Mouse (Mus musculus) ZHBTc4 (cell line): ENCODE data around the gene Eif4e2.

Experiments
- DNase-seq: peaks from one replicate; pipeline ENCODE4 v3.0.0-alpha.2; 2011; ENCODE audit warnings: low read depth, low spot score

Eif4e2 gene

DNA sequence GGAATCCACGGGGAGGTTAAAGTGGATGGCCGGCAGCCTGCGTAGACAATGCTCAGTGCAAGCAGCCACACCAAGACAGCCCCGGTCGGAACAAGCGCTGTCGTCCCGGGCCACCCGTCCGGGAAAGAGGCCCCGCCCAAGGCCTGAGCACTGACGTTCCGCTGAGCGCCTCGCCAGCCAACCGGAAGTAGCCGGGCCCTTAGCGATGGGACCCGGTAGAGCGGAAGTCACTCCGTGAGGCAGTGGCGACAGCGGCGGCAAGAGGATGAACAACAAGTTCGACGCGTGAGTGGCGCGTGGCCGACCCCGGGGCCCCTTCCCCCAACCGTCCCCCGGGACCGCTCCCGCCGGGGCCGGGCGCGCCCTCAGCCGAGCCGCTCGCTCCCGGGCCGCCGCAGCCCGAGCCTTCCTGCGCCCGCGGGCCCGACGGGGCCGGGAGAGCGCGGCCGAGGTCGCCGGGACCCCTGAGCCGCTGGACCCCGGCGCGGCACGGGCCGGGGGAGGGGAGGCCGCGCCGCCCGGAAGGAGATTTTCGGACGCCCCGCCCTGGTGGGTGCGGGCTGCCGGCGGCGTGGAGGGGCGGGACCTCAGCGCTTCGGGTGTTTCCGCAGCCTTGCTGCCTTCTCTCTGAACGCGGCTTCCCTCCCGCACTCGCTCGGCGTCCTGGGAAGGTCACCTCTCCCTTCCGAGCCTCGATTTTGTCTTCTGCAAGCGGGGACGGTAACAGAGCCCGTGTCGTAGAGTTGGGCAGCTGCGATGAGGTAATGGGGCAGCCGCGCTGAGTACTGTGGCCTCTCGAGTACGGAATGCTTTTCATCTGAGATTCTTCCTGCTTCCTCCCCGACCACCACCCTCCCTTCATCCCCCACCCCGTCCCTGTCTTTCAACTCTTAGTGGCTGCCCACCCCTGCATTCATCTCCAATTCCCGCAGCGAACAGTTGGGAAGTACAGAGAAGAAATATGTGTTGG, at the start of gene Eif4e2:
TSS of gene Eif4e2 (plus strand) at position 180 of the 970 bp plus-strand sequence.
- DNase-seq = peak; percentile 98

DNA sequence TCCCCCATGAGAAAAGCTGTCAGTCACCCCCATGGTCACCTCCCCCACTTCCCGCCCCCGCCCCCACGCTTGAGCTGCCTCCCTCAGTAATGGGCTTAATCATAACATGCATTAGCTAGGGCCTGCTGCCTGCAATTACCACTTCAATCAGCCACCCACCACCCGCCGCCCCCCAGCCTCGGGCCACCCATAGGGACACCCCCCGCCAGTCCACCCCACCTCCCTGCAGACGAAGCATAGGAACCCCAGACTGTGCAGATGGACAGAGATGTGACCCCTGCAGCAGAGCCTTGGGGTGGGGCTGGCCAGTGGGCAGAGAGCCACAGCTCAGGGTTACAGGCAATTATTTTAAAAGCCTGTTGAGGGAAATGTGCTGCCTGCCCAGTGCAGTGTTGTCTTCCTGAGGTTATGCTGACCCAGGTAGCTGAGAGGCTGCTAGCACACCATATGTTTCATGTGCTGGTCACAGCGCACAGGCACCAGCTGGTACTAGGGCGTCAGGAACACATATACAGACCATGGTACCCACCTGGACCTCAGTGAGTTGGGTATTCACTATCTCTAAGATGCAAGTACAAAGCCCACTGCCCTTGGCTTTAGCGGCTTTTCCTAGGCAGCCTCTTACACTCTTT, 49.4 kb upstream of the Eif4e2 start:
- no peak for DNase-seq

DNA sequence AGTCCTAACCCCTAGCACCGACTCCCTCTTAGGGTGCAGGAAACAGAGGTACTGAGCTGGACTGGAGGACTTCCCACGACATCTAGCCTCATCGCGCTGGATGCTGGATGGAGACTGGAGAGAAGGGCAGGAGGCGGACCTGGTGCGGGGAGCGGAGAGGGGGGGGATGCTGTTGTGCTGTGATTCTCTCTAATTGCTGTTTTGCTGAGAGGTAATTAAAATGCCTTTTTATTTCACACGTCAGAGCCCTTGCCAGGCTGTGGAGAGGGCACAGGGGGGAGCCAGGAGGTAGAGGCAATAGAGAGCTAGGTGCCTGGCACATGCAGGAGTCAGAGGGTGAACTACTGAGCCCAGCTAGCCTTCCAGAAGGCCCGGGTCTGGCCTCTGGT, 48.9 kb upstream of the Eif4e2 start:
- no peak for DNase-seq

DNA sequence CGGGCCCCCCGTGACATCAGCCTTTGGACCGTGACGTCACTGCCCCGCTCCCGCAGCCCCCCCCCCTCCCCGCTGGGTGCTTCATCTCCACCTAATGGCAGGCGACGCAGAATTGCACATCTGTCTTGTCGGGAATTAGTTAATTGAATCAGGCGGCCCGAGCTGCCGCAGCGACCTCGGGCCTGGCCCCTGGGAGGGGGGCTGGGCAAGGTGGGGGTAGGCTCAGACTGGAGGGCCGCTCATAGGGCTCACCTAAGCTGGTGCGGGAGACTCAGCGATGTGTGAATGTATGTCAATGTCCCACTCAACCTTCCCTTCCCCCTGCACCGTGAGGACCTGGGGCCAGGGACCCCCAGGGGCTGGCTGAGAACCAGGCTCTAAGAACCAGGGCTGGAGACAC, 43.3 kb upstream of the Eif4e2 start:
- DNase-seq = no peak

DNA sequence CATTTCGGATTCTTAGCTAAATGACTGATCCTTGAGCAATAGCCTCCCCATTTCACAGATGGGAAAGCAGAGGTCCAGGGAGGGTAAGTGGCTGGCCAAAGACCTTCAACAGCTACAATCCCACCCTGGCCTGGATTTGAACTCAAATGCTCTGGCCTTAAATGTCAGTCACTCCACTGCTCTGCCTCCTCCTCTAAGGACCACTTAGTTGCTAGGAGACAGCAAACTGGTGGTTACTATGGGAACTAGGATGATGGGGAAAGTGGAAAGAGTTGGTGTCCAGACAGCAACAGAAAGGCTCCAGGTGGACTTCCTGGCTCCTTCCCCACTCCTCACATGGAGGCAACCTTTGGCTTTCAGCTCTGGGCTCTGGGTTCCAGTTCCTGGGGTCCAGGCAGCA, 42.4 kb upstream of the Eif4e2 start:
- DNase-seq = no peak

DNA sequence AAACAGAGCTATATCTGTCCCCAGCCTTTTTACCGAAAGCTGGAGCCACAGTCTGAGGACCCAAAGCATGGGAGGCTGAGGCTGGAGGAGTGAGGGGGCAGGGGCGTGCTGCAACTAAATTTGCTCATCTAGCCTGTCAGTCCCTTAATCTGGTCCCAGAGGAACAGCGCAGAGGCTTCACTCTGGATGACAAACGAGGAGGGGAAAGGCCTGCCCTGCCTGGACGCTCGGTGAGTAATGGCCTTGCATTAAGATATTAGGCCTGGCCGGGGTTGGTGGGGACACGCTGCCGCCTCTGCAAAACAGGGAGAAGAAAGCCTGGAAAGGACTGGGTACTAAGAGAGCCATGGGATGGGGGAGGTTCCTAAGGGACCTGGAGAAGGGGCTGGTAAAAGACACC, 41.4 kb upstream of the Eif4e2 start:
- DNase-seq = no peak

DNA sequence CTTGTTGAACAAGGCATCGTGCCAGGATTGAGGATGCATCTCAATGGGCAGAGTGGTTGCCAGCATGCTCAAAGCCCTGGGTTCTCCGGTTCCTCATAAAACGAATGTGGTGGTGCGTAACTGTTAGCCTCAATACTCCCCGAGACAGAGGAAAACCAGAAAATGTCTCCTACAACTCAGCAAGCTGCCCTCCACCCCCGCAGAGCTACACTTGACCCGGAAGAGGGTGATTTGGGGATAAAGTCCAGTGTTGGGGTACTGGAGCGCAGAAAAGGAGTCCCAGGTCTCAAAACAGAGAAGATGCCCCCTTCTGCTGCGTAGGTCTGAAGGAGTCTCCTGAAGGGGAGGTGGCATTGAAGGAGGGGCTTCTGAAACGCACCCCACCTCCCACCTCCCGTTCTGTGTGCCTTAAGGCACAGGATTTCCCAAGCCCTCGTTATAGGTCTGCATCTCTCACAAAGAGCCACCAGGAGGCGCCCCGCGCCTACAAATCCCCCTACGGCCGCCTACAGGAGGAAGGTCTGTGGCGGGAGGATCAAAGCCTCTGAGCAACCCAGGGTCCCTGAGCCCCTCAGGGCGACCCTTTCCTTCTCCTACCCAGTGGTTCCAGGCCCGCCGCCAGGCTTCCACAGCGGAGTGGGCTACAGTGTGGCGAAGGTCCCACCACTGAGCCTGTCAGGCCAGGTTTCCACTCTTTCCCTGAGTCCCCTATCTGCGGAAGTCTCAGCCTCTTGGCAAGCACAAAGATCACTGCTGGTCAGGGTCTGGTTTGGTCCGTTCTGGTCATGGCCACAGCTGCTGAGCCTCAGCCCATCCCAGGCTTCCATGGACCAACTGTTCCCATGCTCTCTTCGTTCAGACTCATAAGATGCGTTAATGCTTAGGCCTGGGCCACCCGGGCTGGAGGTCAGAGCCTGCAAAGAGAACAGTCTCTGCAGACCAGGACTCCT, 39.4 kb upstream of the Eif4e2 start:
- DNase-seq = peak; percentile 89

DNA sequence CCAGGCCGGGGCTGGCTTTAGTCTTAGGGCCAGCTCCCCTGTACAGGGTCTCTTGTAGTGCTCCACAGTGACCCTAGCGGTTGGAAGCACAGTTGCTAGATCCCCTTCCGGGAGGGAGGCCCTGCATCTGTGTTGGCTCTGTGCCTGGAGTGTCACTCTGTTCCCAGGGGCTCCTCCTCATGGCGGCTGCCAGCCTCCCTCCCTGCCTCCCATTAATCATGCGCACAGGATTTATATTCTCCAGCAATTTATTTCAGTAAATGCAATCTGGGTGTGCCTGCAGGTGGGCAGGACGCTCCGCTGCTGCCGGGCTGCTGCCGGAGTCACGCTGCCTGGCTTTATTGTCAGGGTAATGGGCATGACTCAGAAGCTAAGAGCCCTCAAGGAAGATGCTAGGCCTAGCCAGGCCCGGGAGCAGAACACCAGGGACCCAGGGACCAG, 37.8 kb upstream of the Eif4e2 start:
- peak; percentile 81 for DNase-seq

DNA sequence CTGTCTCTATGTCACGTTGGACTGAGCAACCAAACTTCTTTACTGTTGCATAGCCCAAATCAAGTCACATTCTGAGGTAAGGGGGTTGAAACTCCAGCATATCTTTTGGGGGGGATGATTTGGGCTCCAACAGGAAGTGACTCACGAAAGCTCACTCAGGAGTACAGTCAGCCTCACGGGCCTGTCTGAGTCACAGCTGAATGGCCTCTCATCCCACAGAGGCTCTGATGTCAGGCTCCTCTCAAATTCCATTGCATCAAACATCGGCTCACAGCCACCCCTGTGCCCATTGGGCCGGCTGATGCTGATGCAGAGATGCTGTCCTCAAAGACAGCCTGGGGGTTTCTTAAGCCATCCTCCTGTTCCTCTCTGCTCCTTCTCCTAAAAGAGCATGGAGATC, 32.8 kb upstream of the Eif4e2 start:
- DNase-seq = no peak

DNA sequence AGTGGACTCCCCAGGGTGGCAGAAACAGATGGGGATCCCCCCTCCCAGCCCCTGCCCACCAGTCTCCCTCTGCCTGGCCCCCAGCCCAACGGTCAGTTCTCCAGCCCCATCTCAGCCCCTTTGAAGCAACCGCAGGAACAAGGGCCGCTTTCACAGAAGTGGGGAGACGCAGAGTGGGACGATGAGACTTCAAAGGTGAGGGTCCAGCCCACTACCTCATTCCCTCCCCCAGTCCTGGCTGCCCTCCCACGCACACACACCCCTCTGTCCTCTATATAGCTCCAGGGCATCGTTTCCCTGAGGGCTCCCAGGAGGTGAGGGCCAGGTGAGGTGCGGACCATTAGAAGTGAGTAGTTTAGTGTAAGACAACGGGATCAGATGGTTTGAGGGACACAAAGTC, 30.7 kb upstream of the Eif4e2 start, which contains the start of gene Prss56:
TSS of gene Prss56 (plus strand) at position 301 of the 400 bp plus-strand sequence.
- DNase-seq = no peak

DNA sequence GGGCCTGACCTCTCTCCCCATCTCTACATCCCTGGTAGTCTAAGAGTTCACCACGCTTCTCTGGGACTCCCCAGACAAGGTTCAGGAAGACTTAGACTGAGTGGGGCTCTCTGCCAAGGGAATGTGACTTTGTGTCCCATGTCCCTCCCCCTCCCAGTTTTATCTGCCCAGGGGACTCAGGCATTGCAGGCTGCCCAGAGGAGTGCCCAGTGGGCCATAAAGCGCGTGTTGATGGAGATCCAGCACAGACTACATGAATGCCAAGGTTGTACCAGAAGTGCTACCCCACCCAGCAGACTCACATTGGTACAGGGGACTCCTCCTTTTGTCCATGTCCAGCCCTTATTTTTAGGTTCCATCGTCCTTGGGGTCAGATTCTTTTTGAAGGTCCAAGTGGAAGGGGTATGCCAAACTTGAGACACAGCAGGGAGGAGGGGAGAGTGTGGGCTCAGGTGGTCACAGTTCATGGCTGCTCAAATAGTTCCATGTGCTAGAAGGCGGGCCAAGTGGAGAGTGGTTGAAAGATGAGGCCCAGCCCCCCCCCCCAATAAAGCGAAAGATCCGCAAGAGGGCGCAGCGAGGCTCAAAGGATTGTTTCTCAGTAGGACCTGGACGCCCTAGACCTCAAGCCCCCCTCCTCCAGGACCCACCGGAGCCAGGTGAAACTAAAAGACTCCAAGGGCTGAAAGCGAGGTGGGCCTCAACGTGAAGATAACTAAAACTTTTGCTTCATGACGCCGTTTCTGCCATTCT, 29.5 kb upstream of the Eif4e2 start:
- peak; percentile 78 for DNase-seq

DNA sequence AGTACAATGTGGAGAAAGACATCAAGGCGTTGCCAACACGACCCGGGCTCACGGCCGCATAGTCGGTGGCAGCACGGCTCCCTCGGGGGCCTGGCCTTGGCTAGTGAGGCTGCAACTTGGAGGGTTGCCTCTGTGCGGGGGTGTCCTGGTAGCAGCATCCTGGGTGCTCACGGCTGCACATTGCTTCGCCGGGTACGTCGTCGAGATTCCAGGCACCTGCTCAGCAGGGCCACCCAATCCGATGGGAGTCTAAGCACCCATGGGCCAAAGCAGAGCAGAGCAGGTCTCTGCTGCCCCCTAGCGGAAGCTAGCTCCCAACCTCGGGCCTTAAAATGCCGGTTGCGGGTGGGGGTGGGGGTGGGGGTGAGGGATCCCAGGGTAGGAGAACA, 29.0 kb upstream of the Eif4e2 start:
- peak; percentile 90 for DNase-seq

DNA sequence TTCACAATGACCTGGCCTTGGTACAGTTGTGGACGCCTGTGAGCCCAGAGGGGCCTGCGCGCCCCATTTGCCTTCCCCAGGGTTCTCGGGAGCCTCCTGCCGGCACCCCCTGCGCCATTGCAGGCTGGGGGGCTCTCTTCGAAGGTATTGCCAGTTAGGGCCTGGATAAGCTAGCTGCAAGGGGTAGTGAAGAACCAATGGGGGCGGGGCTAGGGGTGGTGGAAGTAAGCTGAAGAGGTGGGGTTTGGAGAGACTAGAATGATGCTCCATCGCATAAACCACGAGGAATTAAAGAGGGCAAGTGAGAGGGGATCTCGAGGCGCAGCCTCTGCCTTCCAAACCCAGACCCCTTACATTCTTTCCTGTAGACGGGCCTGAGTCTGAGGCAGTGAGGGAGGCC, 28.2 kb upstream of the Eif4e2 start:
- DNase-seq = peak; percentile 62

DNA sequence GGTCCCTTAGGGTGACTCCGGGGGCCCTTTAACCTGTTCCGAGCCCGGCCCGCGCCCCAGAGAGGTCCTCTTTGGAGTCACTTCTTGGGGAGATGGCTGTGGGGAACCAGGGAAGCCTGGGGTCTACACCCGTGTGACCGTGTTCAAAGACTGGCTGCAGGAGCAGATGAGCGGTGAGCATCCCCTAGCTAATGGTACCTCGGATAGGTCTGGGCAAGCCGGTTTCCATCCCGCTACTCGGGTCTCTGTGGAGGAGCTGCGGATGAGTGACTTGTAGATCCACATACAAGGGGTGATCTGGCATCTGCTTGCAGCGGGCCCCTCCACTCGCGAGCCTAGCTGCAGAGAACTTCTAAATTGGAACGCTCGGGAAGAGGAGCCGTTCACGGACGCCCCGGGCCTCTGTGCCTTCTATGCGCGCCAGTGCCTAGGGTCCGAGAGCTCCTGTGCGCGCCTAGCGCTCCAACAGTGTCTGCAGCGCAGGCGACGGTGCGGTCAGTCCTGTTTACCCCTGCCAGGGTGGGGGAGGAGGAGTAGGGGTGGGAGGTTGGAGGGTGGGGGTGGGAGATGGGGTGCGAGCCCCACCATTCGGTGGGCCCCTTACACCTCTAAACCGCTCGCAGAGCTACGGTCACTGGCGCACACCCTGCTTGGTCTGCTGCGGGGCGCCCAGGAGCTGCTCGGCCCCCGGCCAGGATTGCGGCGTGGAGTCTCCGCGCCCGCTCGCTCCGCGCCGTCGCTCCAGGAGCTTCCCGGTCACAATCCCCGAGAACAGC, 27.3 kb upstream of the Eif4e2 start:
- DNase-seq = peak; percentile 57

DNA sequence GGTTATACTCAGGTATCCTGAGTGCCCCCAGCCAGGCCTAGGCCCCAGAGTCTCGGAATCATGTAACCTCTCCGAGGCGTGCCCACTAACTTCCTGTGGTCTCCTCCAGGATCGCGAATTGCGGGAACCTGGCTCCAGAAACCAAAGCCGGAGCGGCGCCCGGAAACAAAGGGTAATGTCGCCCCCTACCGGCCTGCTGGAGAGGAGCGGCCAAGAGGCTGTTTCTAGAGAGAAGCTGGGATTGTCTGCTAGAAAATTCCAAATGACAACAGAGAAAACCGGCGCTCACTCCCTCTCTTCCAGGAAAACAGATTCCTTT, 26.7 kb upstream of the Eif4e2 start:
- peak; percentile 88 for DNase-seq

DNA sequence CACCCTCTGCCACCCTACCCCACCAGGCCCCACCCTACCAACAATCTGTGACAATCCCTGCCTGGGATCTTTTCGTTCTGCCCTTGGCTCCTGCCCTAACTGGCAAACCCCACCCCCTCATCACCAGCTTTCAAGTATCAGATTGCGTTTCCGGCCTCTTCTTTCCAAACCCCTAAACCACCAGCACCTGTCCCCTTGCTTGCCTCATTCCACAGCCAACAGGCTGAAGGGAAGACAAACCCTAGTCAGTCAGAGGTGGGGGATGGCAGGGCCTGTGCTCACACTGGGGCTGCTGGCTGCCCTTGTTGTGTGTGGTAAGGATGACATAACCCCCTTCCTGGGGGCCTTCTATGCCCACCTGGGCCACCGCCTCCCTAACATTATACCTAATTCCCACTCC, 23.3 kb upstream of the Eif4e2 start, which contains the start of gene Chrnd:
TSS of gene Chrnd (plus strand) at position 179 of the 400 bp plus-strand sequence.
- peak; percentile 46 for DNase-seq

DNA sequence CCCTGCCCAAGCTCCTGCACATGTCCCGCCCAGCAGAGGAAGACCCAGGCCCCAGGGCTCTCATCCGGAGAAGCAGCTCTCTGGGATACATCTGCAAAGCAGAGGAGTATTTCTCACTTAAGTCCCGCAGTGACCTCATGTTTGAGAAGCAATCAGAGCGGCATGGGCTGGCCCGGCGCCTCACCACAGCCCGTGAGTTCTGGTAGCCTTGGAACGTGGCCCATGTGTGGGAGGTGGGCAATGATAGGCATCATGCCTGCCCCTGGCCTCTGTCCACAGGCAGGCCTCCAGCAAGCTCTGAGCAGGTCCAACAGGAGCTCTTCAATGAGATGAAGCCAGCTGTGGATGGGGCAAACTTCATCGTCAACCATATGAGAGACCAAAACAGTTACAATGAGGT, 16.4 kb upstream of the Eif4e2 start:
- DNase-seq = no peak

DNA sequence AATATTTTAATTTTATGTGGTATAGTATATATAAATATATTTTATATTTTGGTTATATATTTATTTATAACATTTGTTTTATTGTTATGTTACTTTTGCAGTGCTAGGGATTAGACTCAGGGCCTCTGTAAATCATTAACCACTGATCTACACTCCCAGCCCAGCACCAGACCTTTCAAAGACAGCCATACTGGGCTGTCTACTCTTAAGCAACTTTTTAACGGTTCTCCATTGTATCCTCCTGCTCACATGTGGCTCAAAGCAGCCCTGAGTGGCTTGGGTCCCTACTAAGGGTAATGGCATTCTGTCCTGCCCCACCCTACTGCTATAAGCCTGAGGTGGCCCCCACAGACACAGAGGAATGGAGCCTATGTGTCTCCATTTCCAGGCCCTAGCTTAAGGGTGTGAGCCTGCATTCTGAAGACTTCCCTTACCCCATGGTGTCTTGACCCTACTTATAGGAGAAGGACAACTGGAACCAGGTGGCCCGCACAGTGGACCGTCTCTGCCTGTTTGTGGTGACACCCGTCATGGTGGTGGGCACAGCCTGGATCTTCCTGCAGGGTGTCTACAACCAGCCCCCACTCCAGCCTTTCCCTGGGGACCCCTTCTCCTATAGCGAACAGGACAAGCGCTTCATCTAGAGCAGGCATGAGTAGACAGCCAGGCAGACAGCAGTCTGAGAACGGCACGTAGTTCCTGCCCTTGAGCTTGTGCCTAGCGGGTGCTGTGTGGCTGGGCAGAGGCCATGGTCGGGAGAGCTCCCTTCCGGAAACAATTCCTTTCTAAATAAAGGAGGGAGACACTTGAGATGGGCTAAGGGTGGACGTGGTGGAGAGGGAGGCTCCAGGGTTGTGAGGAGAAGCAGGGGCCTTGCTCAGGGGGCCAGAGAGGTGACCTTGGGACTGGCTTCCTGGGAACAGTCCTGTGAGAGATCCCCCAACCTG, 15.3 kb upstream of the Eif4e2 start:
- no peak for DNase-seq

DNA sequence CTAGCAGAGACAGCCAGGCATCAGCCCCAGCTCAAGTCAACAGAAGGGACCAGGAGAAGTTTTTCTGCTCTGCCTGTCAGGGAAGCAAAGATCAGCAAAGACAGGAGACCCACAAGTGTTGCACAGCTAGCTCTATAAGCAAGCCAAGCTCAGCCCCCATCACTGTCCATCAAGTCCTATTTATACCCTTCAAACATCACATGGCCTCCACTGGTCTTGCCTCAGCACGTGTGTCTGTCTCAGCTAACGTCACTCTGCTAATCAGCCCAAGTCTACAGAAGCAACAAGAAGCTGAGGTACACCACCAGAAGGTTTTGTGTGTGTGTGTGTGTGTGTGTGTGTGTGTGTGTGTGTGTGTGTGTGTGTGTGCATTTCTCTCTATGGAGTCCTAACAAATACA, 12.9 kb upstream of the Eif4e2 start:
- DNase-seq = no peak
